Mouse (Mus musculus) erythroblast, embryonic 14.5 days (primary cell): ENCODE data around the gene Cela3a.

ENCODE experiments used
- GATA1 ChIP-seq: IDR thresholded peaks from 2 replicates; pipeline ENCODE4 v1.6.1; 2012; ENCODE audit warnings: low read length, inconsistent platforms, mixed read lengths
- TAL1 ChIP-seq: IDR thresholded peaks from 3 replicates; pipeline ENCODE4 v1.6.1; 2012; ENCODE audit warnings: low read length, inconsistent platforms, mixed read lengths

DNA sequence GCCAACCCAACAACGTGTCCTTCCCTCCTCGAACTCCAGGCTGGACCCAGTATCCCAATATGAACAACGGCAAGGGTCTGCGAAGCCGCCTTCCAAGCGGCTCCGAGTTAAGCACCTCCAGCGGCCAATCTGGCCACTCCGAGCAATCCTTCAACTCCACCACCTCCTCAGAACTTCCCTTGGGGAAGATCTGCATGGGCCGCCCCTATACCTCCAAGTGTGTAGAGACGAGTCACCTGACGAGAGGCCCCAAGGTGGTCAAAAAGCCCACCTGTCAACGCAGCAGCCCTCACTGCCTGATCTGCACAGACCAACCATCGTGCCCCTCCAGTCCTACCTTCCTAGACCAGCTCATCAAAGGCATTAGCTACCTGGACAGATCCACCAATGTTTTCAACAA, 45.0 kb upstream of the Cela3a start:
- TF ChIP-seq TAL1 (no peak), GATA1 (no peak)
